10 mouse cellular contexts compared by ENCODE assay signal in the genomic region with DNA sequence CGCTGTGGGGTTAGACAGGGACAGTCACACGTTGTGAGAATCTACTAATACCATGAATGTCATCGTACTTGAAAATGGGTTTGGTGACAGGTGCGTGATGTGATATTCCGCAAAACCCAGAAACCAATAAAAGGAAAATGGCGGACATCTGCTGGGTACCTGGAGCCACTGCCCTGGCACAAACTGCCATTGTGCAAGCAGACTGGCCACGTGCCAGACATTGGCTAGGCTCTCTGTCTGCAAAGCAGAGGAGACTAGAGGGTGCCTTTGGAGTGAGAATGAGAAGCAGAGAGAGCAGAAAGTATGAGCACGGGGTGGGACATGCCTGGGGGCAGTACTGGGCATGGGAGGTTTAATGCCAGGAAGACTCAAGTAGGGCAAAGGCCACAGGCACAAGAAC.
DNase-seq lines count a peak whose midpoint lies in the region; ATAC-seq and TF ChIP-seq lines count a peak whose summit lies in the region.
"Had no signal": no experiment of that assay in that cellular context is flagged by ENCODE, and none has a peak within 500 bp of the region (broad histone marks: within the 10 kb centered on the region; RNA-seq: fewer than 3 reads in every experiment).

No protein-coding gene starts in this region.

- ATAC-seq in intestine, postnatal 0 days = no peak

- no peaks in the 10 kb centered on the region for H3K36me3 ChIP-seq in intestine, postnatal 0 days (ENCODE audit: control insufficient read depth, insufficient read depth)
- H3K36me3 ChIP-seq: limb, embryonic 12.5 days; midbrain, embryonic 12.5 days had no signal

- no peak for TF ChIP-seq CTCF in intestine, postnatal 0 days (IDR thresholded peaks at IDR 0.05; ENCODE audit: low read depth)

- H3K9ac ChIP-seq in intestine, postnatal 0 days (ENCODE audit: low read depth, low read length) = no peak overlapping the region
- H3K9ac ChIP-seq: limb, embryonic 12.5 days; midbrain, embryonic 12.5 days had no signal

- H3K27me3 ChIP-seq in intestine, postnatal 0 days (replicated peaks; ENCODE audit: control insufficient read depth, insufficient read depth, low read length) = no peaks in the 10 kb centered on the region
- H3K27me3 ChIP-seq: limb, embryonic 12.5 days; midbrain, embryonic 12.5 days had no signal

- H3K4me3 ChIP-seq in intestine, postnatal 0 days (ENCODE audit: low read depth, low read length) = no peak overlapping the region
- H3K4me3 ChIP-seq: limb, embryonic 12.5 days; midbrain, embryonic 12.5 days had no signal

- WGBS in intestine, postnatal 0 days = 88% methylated on average over 8 of the region's 8 CpGs

- H3K9me3 ChIP-seq in intestine, postnatal 0 days (ENCODE audit: control insufficient read depth) = no peaks in the 10 kb centered on the region
- H3K9me3 ChIP-seq: limb, embryonic 12.5 days; midbrain, embryonic 12.5 days had no signal

- H3K4me1 ChIP-seq in intestine, postnatal 0 days (replicated peaks; ENCODE audit: control insufficient read depth, insufficient read depth, low read length) = no peaks in the 10 kb centered on the region

- H3K4me2 ChIP-seq in intestine, postnatal 0 days (replicated peaks; ENCODE audit: low read depth) = no peak overlapping the region
- H3K4me2 ChIP-seq: limb, embryonic 12.5 days; midbrain, embryonic 12.5 days had no signal

- H3K27ac ChIP-seq in intestine, postnatal 0 days (ENCODE audit: low read depth, low read length) = no peak overlapping the region
- H3K27ac ChIP-seq: limb, embryonic 12.5 days; midbrain, embryonic 12.5 days had no signal

- DNase-seq in adrenal gland, adult 18-20 months (ENCODE audit: low spot score in 2 of 2) = peak; percentile 34 to 37
- no peak for DNase-seq in adrenal gland, adult 8-10 months
- peak; percentile 23 for DNase-seq in kidney, adult 18-20 months
- no peak for DNase-seq in kidney, adult 11 months
- DNase-seq in right cerebral cortex, postnatal 14 days = peak; percentile 60
- DNase-seq in right cerebral cortex, adult 2 months (ENCODE audit: low spot score in 2 of 2) = no peak
- DNase-seq in T-cell, adult 2 months (ENCODE audit: low spot score) = no peak

Comparison
In these comparisons a context has a peak if more than half of its experiments do, and no peak if none do; other contexts are left out.
1. DNase-seq: peak in adrenal gland, adult 18-20 months (2 of 2), kidney, adult 18-20 months (single experiment) and right cerebral cortex, postnatal 14 days (single experiment); none in adrenal gland, adult 8-10 months (single experiment), kidney, adult 11 months (single experiment), right cerebral cortex, adult 2 months (0 of 2) and T-cell, adult 2 months (single experiment).